Mouse (Mus musculus): ENCODE data around the gene Rps15.

The Rps15 gene

GRCm38 (mm10) chr10:80293325-80293724, 1.1 kb downstream of the Rps15 start:
- no peak for DNase-seq

GRCm38 (mm10) chr10:80294311-80294710, 2.1 kb downstream of the Rps15 start:
- DNase-seq: no peak

- DNase-seq: no peak
These were observed 2.6 kb downstream of the Rps15 start for GRCm38 (mm10) chr10:80294788-80295303.

GRCm38 (mm10) chr10:80295618-80296425, 3.6 kb downstream of the Rps15 start, which contains the start of gene Apc2:
Apc2 (plus strand) TSS chr10:80295977.
- DNase-seq: peak; percentile 53 to 67

GRCm38 (mm10) chr10:80296824-80297223, 4.6 kb downstream of the Rps15 start:
- no peak for DNase-seq

- DNase-seq: no peak
These were observed 5.4 kb downstream of the Rps15 start for GRCm38 (mm10) chr10:80297526-80298133.

- DNase-seq: no peak
These were observed 6.5 kb downstream of the Rps15 start for GRCm38 (mm10) chr10:80298571-80299281.

- DNase-seq: no peak
These were observed 7.0 kb downstream of the Rps15 start for GRCm38 (mm10) chr10:80299301-80299700.

GRCm38 (mm10) chr10:80299824-80300223, 7.6 kb downstream of the Rps15 start:
- no peak for DNase-seq

- DNase-seq: no peak
These were observed 8.5 kb downstream of the Rps15 start for GRCm38 (mm10) chr10:80300672-80301181.

GRCm38 (mm10) chr10:80301256-80302081, 9.2 kb downstream of the Rps15 start:
- no peak for DNase-seq

- no peak for DNase-seq
These were observed 9.8 kb downstream of the Rps15 start for GRCm38 (mm10) chr10:80302082-80302355.

- DNase-seq: no peak
These were observed 10.2 kb downstream of the Rps15 start for GRCm38 (mm10) chr10:80302471-80302881.

GRCm38 (mm10) chr10:80304458-80304857, 12.2 kb downstream of the Rps15 start:
- no peak for DNase-seq

- DNase-seq: peak; percentile 47 to 58
These were observed 12.6 kb downstream of the Rps15 start for GRCm38 (mm10) chr10:80304862-80305261.

GRCm38 (mm10) chr10:80311560-80311959, 19.3 kb downstream of the Rps15 start:
- no peak for DNase-seq

- DNase-seq: no peak
These were observed 20.6 kb downstream of the Rps15 start for GRCm38 (mm10) chr10:80312586-80313504.

GRCm38 (mm10) chr10:80313627-80314201, 21.5 kb downstream of the Rps15 start:
- peak; percentile 52 to 66 for DNase-seq

GRCm38 (mm10) chr10:80314494-80315001, 22.3 kb downstream of the Rps15 start:
- DNase-seq: no peak

- no peak for DNase-seq
These were observed 23.1 kb downstream of the Rps15 start for GRCm38 (mm10) chr10:80315315-80315714.

- DNase-seq: no peak
These were observed 24.1 kb downstream of the Rps15 start for GRCm38 (mm10) chr10:80316359-80316781.
